Mouse (Mus musculus): ENCODE measurements around the gene Gpr160.
A peak's percentile ranks its signal among the peaks of the same experiment; 100 is the strongest.

Gene Gpr160

DNA sequence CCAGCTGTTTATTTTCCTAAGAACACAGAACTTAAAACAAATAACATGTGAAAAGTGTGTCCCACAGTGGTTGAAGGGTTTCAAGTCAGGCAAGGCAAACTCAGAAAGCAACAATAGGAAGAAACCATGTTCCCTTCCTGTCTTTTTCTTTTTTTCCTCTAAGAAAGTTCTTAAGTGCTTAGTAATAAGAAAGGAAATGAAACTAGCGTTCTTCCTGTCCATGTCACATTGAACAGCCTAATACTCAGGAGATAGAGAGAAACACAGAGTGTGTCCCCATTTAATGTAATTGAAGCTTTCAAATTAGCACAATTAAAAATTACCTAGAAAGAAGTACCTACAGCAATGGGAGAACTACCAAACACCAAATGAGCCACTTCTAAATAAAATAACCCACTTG is 48.9 kb downstream of the Gpr160 start:
- no peak for DNase-seq

DNA sequence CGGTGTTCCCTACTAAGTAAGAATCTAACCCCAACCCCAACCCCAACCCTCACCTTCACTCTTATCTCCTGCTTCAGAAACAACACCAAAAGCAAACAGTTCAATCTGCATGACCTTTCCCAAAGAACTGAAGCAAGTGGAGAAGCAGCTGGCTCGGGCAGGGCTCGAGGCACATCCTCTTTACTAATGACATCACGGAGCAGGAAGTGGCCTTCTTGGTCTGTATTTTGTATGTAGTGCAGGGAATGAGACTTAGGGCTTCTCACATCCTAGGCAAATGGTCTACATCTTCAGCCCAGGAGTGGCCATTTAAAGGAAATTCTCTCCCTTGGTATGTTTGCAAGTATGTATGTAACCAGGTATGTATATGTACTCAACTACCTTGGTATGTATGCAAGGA is 61.4 kb downstream of the Gpr160 start:
- no peak for DNase-seq

DNA sequence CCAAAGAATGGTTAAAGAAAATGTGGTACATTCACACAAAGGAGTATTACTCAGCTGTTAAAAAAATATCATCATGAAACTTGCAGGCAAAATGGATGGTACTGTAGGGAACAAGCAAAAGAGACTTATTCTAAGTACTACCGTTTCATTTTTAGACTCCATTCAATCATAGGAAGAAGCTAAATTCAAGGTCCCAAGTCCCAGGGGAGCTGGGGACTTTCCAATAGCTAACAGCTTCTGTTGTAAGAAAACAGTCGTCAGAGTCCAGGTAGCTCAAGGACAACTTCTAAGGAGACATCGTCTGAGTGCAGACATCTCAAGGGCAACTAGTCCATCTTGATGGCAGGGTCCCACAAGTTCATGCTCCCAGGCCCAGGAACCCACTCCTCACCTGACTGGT is 71.9 kb downstream of the Gpr160 start:
- no peak for DNase-seq

DNA sequence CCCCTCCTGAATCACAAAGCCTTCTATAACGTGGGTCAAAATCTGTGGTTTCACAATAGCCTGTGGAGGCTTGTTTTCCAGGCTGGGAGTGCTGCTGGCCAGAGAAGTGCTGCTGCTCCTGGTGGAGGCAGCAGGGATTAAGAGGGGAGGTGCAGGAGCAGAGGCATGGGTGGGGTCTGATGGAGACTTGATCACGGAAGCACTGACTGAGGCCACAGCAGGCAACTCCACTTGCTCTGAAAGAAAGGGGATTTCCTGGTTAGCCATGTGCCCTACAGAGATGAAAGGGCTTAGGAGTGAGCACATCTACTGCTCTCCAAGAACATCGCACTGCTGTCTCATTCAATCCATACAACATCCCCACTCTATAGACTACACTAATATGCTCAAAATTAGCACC is 74.1 kb downstream of the Gpr160 start:
- DNase-seq = peak in 1 of 2 experiments; percentile 10

DNA sequence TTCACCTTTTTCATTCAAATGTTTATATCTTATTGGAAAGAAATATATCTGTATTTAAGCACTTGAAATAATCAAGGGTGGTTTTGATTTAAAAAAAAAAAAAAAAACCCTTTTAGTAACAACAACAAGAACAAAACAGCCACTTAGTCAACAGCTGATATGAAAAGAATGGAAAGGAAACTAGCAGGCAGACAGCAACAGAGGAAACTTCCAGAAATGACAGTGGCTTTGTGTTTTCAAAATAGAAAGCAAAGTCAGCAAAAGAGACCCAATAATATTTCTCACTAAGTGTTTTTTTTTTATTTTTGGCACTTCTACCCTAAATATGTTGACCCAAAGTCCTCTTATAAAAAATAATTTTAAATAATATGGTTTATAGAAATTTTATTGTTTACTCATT is 78.6 kb downstream of the Gpr160 start:
- no peak for DNase-seq
